Mouse (Mus musculus) splenic B cell, adult 2 months (primary cell): ENCODE results near the gene Pmpcb.

ENCODE experiments used
- DNase-seq: peaks from one replicate; pipeline ENCODE4 v3.0.0-alpha.2; 2011; ENCODE audit warnings: low read depth, low spot score
- H3K27me3 ChIP-seq: 2 replicates; pipeline ENCODE4 v1.6.1; 2012; ENCODE audit warnings: mild to moderate bottlenecking, low read length, moderate library complexity, mixed read lengths; ENCODE audit not compliant: control insufficient read depth, poor library complexity, insufficient read depth, severe bottlenecking
- H3K36me3 ChIP-seq: 2 replicates; pipeline ENCODE4 v1.6.1; 2012; ENCODE audit warnings: mild to moderate bottlenecking, low read length, moderate library complexity, mixed read lengths; ENCODE audit not compliant: control insufficient read depth, poor library complexity, insufficient read depth, severe bottlenecking

The Pmpcb gene

DNA sequence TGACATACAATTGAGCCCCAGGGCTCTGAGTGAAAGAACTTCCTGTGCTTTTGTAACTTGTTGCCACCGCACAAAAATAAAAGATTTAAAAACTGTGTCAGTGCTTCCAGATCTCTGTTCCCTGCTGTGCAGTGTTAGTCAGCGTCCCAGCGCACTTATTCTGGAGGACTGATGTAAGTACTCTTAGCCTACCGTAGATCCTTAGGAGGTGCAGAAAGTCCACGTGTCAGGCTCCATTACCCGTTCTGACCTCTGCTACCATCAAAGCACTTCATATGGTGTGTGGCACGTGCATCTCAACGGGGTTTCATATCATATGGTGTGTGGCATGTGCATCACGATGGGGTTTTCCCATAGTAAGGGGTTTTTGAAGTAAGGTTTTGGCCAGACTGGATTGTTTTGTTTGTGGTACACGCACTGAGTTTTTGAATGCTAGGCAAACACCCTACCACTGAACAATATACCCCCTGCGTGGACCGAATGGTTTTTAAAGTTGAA is 66.8 kb downstream of the Pmpcb start:
- Histone ChIP-seq H3K36me3 (peaks cover 9% of the 10 kb centered on the region), H3K27me3 (no peaks in the 10 kb centered on the region)
- no peak for DNase-seq

DNA sequence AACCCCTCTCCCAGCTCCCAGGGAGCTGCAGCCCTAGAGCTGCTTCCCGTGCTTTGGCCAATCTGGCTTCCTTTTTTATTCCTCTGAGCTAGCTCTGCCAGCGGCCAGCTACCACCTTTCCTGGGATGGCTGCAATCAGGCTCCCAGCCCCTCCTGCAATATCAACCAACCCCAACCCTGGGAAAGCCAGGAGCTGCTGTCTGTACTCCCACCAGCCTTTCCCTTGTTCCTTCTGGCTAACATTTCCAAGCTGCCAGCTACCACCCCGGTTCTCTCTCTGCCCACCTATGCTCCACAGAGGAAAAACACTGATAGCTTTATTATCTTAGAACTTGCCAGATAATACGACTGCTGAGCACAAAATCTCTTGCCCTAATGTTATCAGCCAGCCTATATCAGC is 67.9 kb downstream of the Pmpcb start:
- H3K36me3 ChIP-seq = peaks cover 6% of the 10 kb centered on the region
- DNase-seq = no peak
- H3K27me3 ChIP-seq = no peaks in the 10 kb centered on the region; the same call in 1 of the 2 replicates
